Mouse (Mus musculus) urinary bladder, postnatal 4 days (tissue): ENCODE measurements around the gene Tsga10ip.
A peak's percentile ranks its signal among the peaks of the same experiment; 100 is the strongest.
"Not testable (repeated sequence)": the region's sequence is repeated elsewhere in the genome, so short reads cannot be mapped to it uniquely, and the experiment has no call there.

Experiments used
- DNase-seq, 2 experiments: peaks; one replicate each; pipeline ENCODE4 v3.0.0; 2021 to 2022; ENCODE audit warnings: low spot score in 2 of 2

Tsga10ip gene

DNA sequence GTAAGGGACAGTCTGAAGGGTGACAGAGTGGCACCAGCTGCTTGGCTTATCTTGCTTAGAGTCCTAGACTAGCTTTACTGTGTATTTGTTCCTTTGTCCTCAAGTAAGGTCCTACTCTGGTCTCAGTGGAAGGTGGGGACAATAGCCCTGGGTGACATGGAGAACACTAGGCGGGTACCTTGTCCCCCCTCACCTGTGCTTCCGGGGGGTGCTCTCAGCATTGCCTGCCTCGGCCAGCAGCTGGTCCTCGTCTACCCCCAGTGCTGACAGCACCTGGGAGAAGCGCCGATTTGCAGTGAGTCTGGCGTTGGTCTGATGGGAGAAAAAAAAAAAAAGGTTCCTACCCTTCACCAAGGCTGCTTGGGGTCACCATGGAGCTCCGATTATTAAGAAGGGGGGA lies 11.9 kb downstream of the Tsga10ip start:
- no peak for DNase-seq

DNA sequence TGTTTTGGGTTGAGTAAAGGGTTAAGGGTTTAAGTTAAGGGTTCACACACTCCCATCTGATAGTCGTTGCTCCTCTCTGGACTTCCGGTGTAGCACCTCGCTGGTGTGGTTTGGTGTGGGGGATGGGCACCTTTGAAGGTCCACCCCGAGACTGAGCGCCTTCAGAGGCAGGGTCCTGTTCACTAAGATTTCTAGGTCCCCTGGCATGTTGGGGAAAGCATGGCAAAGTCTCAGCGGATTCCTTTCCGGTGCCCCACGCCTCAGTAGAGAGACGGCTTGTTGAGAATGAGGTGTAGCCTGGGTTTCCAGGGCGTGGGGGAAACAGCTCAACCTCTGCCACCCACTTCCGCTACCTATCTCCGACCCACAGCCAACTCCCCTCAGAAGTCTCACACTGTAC lies 12.7 kb downstream of the Tsga10ip start:
- DNase-seq = no peak

DNA sequence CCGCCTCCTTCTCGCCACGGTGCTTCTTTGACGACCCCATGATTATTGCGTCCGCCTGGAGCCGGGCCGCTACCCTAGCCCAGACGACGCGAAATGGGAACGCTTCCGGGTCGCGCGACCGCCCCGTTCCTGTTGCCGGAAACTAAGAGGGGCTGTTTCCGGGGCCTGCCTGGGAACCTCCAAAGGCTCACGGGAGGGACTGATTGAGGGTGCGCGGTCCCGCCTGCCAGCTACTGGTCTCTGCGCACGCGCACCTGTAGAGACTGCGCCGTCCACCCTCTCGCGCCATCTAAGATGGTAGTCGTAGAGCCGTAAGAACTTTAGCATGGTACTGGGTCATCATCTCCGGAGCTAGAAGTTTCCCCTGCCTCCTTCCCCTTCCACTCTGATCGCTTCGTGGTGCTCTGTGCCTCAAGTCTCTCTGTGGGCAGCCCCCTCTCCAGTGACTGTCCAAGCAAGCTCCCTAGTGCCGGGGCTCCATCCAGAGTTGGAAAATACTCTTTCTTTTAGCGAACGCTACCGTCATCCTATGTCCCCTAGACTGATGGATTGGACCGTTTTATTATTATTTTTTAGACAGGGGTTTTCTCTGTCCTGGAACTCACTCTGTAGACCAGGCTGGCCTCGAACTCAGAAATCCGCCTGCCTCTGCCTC lies 13.6 kb downstream of the Tsga10ip start, which contains the start of gene Sart1:
Sart1 (minus strand) TSS at position 116 of the 655 bp plus-strand sequence.
- peak; percentile 94 to 95 for DNase-seq

DNA sequence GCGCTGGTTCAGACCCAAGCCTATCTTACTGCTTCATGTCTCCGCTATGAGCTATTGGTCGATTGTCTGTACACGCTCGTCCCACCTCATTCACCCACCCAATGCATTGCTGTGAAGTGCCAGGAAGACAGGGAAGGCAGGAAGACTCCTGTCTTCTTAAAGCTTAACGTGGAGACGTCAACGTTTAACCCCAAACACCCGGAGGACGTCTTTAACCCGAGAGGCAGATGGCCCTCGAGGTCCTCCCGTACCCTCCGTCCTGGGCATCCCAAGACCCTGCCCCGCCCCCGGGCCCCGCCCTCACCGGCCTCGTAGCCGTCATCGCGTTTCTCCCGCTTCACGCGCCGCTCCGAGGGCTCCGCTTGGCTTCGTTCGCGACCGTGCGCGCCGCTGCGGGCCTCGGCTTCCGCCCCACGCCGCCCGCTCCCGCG lies 14.3 kb downstream of the Tsga10ip start:
- no peak for DNase-seq

DNA sequence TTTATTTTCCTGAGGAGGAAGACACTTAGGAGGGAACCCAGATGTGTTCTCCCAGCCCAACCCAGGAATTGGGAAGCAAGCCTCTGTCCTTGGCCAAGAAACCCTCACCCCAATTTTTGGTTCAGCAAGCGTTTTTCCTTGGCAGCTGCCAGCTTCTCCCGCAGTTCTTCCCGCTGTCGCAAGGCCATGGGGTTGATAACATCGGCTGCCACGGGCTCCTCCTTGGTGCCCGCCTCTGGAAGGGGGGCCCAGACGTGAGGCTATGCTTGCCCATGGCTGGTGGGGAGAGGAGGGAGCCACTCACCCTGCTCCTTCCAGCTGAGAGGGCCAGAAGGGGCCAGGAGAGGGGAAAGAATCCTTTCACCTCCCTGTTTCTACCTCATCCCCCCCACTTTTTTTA lies 17.6 kb downstream of the Tsga10ip start:
- no peak for DNase-seq

DNA sequence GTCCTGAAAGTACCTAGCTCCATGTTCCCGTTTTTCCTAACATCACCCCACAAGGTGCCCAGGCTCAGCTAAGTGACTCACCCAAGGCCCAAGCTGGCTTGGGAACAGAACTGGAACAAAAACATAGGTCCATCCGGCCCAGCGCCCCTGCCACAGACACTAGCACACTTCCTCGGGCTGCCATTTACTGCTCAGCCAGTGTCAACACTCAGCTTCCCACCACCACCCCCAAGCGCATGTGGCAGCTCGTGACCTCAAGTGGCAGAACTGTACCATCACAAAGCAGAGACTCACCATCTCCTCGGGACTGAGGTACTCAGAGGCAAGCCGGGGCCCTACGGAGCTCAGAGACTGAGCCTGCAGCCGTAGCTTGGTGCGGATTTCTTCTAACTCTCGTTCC lies 19.0 kb downstream of the Tsga10ip start:
- DNase-seq = no peak

DNA sequence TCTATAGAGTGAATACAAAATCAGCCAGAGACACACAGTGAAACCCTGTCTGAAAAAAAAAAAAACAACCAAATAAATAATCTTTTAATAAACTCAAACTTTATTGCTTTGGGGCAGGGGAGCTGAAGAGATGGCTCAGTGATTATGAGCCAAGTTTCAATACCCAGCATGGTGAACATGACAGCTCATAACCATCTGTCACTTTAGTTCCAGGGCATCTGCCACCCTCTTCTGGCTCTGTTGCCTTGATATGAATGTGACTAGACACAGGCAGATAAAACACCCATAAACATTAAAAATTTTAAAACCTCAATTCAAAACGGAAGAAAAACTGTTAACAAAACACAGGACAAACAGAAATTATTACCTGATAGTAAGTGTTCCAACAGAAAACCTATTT lies 24.9 kb downstream of the Tsga10ip start:
- no peak for DNase-seq

DNA sequence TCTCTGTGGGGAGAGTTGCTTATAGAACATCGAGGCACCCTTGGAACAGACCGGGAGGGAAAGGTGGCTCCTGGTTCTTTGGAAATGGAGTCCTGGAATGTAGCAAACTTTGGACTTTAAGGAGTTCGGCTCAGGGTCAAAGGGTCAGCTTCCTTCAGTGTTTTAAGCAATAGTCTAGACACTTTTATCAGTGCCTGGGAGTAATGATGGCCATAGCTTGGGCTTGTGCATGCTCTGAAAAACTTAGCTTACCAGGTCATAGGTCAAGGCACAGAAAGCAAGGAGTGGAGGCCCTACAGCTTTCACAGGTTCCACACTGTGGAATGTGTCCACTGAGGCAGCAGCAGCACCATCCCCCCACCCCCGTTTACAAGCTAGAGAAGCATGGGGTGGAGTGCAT lies 27.6 kb downstream of the Tsga10ip start:
- DNase-seq = no peak

DNA sequence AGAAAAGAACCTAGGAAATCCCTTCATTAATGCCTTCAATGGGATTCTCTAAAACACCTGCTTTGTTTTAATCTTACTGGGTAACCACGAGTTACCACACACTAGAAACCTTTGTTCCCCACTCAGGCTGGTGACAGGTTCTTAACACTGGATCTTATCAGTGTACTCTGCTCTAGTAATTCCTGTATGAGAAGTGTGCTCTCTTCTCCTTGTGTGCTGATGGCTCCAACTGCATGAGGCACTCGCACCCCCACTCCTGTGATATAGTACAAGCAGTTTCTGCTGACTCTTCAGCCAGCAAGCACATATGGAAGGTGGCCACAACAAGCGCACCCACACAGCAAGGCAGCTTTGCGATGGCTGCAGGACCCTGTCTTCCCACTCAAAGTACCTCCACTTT lies 28.1 kb downstream of the Tsga10ip start:
- no peak for DNase-seq

DNA sequence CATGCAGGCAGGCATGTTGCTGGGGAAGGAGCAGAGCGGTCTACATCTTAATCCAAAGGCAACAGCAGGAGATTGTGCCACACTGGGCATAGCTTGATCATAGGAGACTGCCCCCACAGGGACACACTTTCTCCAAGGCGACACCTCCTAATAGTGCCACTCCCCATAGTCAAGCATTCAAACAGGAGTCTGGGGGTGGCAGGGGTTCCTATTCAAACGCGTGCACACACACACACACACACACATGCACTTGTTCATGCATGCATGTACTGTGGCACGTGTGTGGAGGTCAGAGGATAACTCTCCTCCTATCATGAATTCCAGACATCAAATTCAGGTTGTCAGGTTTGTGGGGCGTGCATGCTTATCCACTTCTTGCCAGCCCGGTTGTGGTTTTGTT lies 29.6 kb downstream of the Tsga10ip start:
- DNase-seq = no peak

DNA sequence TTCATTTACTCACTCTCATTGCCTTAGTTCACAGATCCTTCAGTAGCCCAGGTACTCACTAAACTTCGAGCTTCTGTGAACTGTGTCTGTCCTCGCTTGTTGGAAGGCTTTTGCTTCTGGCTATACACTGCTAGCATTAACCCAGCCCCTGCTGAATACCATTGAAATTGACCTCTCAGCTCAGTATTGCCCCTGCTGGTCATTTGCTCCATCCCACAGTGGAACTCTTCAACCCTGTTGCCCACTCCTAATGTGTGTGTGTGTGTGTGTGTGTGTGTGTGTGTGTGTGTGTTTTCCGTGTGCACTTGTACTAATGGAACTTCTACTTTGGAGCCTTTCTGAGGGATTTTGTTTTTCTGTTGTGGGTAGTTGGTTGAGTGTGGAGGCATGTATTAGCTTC lies 31.4 kb downstream of the Tsga10ip start:
- DNase-seq = no peak

DNA sequence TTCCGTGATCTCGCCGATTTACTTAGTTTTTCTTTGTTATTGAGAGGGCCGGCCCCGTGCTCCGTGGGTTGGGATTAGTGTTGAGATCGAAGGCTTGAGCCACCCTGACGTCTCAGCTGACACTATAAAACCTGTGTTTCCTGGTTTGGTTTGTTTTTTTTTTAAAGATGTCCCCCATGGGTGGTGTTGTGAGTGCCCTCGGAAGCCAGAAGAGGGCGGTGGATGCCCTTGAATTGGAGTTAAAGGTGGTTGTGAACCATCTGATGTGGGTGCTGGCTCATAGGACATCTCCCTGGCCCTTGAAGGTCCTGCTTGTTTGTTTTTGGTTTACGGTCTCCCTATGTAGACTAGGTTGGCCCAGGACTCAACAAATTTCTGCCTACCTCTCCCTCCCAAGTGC lies 34.9 kb downstream of the Tsga10ip start:
- no peak for DNase-seq

DNA sequence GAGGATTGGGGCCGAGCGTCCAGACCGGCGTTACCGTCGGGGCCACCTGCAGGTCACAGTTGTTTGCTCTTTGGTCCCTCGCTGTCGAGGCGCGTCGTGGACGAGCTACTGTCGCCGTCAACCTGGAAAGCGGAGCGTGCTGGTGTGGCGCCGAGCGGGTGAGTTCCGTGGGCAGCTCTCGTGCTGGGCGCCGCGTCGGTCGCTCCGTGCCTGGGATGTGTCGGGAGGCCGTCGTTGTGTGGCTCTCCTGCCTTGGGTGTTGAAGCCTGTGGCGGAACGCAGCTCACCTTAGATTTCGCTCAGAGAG lies 35.3 kb downstream of the Tsga10ip start, which contains the start of gene Banf1:
Banf1 (minus strand) TSS at position 116 of the 307 bp plus-strand sequence.
- no peak for DNase-seq

DNA sequence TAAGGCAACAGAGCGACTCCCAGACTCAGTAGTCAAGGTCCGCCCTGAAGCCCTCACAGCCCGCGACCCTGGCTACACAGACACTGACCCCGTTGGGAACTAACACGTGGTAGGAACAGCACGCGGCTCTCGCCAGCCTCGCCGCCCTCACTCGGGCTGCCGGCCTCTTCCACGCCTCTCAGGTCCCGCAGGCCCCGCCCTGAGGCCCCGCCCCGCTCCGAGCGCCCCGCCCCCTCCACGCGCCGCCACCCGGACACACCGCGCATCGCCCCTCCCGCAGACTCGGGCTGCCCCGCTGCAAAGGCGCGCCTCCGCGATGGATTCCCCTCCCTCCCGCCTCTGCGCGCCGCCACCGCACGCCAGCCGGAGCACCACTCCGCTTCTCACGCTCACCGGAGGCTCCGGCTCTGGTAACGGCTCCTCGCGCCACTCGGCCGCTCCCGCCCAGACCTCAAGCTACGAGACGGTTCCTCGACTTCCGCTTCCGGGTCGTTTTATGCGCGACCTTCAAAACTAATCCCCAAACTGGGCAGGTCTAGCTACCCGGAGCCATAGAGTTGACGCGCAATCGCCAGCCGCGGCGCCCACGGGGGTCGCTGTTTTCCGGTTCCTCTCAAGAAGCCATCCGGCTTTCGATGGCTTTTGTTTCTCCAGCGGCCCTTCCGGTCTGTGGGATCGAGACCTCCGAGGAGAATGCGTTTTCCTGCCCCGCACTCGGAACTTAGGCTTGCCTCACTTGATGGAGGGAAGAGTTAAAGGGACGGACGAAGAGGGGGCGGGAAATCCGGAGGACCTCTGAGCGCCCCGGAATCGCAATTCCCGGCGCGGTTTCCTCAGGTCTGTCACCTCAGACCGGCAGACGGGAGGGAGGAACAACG lies 35.9 kb downstream of the Tsga10ip start, which contains the start of gene Eif1ad:
Eif1ad (plus strand) TSS at position 567 of the 878 bp plus-strand sequence.
- peak; percentile 93 for DNase-seq

DNA sequence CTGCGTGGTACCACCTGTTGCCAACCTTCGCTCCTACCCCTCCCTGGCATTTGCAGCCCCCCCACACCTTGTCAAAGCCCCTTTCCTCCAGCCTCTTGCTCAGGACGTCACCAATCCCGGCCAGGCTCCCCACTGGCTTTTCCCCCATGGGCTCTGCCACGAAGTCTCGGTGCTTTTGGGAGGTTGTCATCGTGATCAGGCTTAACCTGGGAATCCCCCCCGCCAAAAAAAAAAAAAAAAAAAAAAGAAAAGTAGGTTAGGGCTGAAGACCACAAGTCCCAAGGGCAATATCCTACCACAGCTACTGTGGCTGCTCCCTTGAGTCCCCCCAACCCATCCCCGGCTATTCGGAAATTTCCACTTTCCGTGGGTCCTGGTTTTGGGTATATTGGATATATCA lies 36.6 kb downstream of the Tsga10ip start:
- no peak for DNase-seq

DNA sequence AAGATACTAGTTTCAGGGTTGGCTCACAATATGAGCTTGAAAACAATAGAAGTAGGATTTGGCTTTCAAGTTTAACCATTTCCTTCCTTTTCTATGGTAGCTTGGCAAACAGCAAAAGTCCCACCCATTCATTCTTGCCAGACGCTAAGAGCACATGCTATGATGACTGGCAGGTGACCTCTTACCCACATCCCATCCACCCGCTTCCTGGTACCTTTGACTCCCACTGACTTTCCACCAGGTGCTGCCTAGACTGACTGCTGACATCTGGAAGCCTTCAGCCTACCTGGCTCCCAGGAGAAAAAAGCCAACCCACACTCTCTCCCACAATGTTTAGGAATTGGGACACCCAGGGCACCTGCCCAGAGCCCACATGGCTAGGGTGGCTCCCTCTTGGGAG lies 38.2 kb downstream of the Tsga10ip start:
- no peak for DNase-seq

DNA sequence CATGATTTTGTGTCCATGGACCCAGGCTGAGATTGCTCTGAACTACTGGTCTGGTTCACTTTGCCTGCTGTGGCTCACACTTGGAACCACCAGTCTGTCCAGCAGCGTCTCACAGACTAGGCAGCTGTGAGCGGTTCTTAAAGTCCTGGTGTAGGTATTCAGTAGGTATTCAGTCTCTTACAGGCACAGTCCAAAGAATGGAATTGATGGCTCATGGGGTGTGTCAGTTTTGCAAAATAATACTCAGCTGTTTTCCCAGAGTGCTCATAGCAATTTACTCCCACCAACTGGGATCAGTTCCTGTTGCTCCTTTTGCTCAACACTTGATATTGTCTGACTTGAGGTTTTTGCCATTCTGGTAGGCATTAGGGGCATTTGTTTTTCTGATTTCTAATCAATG lies 40.1 kb downstream of the Tsga10ip start:
- DNase-seq = no peak

DNA sequence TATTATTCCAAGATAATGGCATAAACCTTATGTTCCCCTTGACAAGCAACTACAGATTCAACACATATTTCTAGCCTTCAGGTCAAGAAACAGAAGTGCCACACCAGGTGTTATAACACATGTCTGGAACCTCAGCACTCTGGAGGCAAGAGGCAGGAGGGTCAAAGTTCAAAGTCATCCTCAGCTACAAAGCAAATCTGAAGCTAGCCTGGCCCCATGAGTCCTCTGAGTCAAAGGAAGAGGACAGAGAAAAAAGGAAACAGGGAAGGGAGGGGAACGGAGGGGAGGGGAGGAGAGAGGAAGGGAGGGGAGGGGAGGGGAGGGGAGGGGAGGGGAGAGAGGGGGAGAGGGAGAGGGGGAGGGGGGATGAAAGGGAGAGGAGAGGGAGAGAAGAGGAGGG lies 46.2 kb downstream of the Tsga10ip start:
- DNase-seq = no peak

DNA sequence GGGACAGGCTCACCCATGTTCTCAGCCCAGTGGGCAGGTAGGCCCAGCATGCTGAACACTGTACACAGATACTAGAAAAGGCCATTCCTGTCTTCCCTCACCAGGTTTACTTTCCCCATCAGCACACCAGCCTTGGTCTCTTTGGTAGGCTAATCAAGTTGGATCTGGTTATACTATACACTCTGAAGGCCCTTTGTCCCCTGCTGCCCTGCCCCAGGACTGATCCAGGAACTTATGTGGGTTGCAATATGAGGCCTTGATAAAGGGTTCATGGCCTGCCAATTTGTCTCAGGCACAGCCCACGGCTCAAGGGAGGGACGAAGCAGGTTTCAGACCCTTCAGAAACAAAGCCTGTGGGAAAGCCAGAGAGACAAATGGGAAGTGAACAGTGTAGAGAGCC lies 48.7 kb downstream of the Tsga10ip start:
- DNase-seq = no peak

DNA sequence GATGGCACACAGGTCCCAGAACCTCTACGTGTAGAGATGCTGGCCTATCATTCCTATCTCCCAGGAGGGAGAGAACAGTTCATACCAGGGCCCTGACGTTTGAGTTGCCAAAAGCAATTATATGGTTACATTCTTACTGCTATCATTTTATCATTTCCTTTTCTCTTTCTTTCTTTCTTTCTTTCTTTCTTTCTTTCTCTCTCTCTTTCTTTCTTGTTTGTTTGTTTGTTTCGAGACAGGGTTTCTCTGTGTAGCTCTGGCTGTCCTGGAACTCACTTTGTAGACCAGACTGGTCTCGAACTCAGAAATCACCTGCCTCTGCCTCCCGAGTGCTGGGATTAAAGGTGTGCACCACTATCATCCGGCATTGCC lies 52.8 kb downstream of the Tsga10ip start, which contains the start of gene Cst6:
Cst6 (minus strand) TSS at position 73 of the 372 bp plus-strand sequence.
- DNase-seq = not testable (repeated sequence)

DNA sequence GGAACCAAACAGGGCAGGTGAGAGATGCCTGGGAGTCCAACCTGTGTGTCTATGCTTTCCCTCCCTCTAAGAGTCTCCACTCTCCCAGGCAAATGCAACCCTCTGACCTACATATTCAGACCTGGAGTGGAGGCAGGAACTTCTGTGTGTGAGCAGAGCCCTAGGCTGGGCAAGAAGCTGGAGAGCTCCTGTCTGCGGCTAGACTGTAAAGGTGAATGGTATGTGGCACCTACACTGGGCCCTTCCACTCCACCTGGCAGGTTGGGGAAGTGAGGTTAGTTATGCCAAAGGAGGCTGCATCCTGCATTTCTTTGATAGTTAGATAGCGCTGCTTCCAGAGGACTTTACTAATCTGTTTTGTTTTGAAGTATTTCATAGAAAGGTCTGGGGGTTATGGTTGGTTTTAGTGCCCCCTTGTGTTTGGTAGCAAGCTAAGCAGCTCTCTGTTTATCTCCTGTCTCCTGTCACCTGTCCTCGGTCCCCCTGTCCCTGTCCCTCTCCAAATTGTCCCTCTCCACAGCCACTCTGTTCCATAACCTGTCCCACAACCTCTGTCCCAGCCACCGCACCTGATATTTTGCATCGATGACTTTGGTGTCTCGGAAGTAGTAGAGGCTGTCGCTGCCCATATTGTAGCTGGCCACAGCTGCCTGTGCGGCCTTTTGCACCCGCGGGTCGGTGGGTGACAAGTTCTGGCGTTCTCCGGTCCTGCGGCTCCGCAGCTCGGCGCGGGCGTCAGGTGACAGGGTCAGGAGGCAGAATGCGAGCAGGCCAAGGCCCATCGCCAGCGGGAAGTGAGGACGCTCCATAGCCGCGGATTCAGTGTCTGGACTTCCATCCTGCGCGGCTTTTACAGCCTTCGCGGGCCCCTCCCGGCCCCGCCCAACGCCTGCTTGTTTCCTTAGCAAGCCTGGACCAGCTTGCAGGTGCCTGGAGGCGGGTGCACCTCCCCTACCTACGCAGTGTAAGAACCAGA lies 53.5 kb downstream of the Tsga10ip start:
- DNase-seq = no peak

DNA sequence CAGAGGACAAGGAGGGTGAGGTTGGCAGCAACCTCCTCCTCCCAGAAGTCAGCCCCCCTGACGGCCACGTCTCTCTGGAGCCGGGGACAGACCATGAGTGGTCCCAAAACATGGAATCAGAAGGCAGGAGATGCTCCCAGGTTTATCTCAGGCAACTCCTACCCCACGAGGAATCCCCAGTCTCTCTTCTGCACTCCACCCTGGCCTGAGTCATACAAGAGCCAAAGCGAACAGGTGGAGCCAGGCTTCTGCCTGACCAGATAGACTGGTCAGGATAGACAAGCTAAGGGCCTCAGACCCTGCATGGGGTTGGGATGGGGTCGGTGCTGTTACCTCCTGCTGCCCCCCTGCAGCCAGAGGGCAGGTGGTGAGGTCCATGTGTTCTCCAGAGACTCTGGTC lies 54.3 kb downstream of the Tsga10ip start:
- DNase-seq = no peak
